Mouse (Mus musculus) lung, adult 2 months (tissue): ENCODE measurements around the gene Fads2.

ENCODE experiments used
- CTCF ChIP-seq: fragments of 200-500 bp; IDR thresholded peaks from 2 replicates; pipeline ENCODE4 v1.5.1; 2011; ENCODE audit warnings: mild to moderate bottlenecking, low read length, control low read depth; ENCODE audit not compliant: insufficient read depth
- POLR2A ChIP-seq: fragments of 200-500 bp; IDR thresholded peaks from 2 replicates; pipeline ENCODE4 v1.6.1; 2011; ENCODE audit warnings: low read depth, mild to moderate bottlenecking, control low read depth, low read length, borderline replicate concordance; ENCODE audit errors: extremely low read depth

- TF ChIP-seq CTCF (no peak), POLR2A (no peak)
These were observed 19.4 kb downstream of the Fads2 start for GRCm38 (mm10) chr19:10082105-10082504.
